Mouse (Mus musculus) MEL (cell line): Measurements from ENCODE around the gene Amh.

Experiments used
- CTCF ChIP-seq, 3 experiments: IDR thresholded peaks in 2 of 3; conservative IDR thresholded peaks in 1 of 3; 2 replicates each; pipeline ENCODE4 v1.5.1; 2011 to 2012; ENCODE audit warnings: low read length in 3 of 3, low read depth in 2 of 3, mild to moderate bottlenecking in 2 of 3, improper control_type of control experiment in 1 of 3, inconsistent platforms in 1 of 3, mixed read lengths in 1 of 3, moderate library complexity in 1 of 3; ENCODE audit not compliant: control insufficient read depth in 1 of 3, insufficient read depth in 1 of 3, poor library complexity in 1 of 3, severe bottlenecking in 1 of 3
- E2F4 ChIP-seq: IDR thresholded peaks from 2 replicates; pipeline ENCODE4 v1.6.1; 2011; ENCODE audit warnings: low read depth, low read length, improper control_type of control experiment, borderline replicate concordance
- EP300 ChIP-seq, 2 experiments: IDR thresholded peaks; 2 replicates each; pipeline ENCODE4 v1.6.1; 2011; ENCODE audit warnings: improper control_type of control experiment in 2 of 2, low read length in 2 of 2, low read depth in 1 of 2, mild to moderate bottlenecking in 1 of 2
- MAFK ChIP-seq: IDR thresholded peaks from 2 replicates; pipeline ENCODE4 v1.6.1; 2011; ENCODE audit warnings: low read depth, mild to moderate bottlenecking, low read length, improper control_type of control experiment, borderline replicate concordance
- MEF2A ChIP-seq: IDR thresholded peaks from 2 replicates; pipeline ENCODE4 v1.6.1; 2014; ENCODE audit warnings: low read depth, mild to moderate bottlenecking, inconsistent platforms, low read length, improper control_type of control experiment; ENCODE audit not compliant: poor library complexity, insufficient replicate concordance, severe bottlenecking; ENCODE audit errors: extremely low read depth
- NRF1 ChIP-seq: IDR thresholded peaks from 2 replicates; pipeline ENCODE4 v1.6.1; 2014; ENCODE audit warnings: low read depth, mild to moderate bottlenecking, inconsistent platforms, low read length, improper control_type of control experiment, moderate library complexity; ENCODE audit not compliant: poor library complexity, insufficient read depth, severe bottlenecking
- POLR2A ChIP-seq, 2 experiments: IDR thresholded peaks; 2 replicates each; pipeline ENCODE4 v1.6.1; 2011 to 2012; ENCODE audit warnings: low read length in 2 of 2, mild to moderate bottlenecking in 2 of 2, control low read depth in 1 of 2, improper control_type of control experiment in 1 of 2, low read depth in 1 of 2, moderate library complexity in 1 of 2; ENCODE audit not compliant: control insufficient read depth in 1 of 2, insufficient read depth in 1 of 2, poor library complexity in 1 of 2
- RAD21 ChIP-seq: IDR thresholded peaks from 2 replicates; pipeline ENCODE4 v1.6.1; 2011; ENCODE audit warnings: mild to moderate bottlenecking, low read depth, low read length, improper control_type of control experiment
- SMC3 ChIP-seq: IDR thresholded peaks from 2 replicates; pipeline ENCODE4 v1.6.1; 2011; ENCODE audit warnings: low read depth, low read length, improper control_type of control experiment

- no peak for TF ChIP-seq POLR2A (IDR thresholded peaks at IDR 0.05; ENCODE audit: control insufficient read depth in 1 of 2, insufficient read depth in 1 of 2, low read depth in 1 of 2, low read length in 2 of 2, poor library complexity in 1 of 2)
- TF ChIP-seq CTCF (IDR thresholded peaks at IDR 0.05 in 2 of 3, conservative IDR thresholded peaks at IDR 0.05 in 1 of 3; ENCODE audit: control insufficient read depth in 1 of 3, insufficient read depth in 1 of 3, low read depth in 2 of 3, low read length in 3 of 3, poor library complexity in 1 of 3, severe bottlenecking in 1 of 3), result no peak
- TF ChIP-seq EP300 (IDR thresholded peaks at IDR 0.05; ENCODE audit: low read depth in 1 of 2, low read length in 2 of 2), result no peak
- TF ChIP-seq MEF2A, result no peak
- no peak for TF ChIP-seq E2F4
- no peak for TF ChIP-seq MAFK
- TF ChIP-seq RAD21, result no peak
- TF ChIP-seq NRF1, result no peak
- TF ChIP-seq SMC3, result no peak
Observed at GRCm38 (mm10) chr10:80766161-80766815, 38.8 kb upstream of the Amh start.
